ENCODE assay signal across 9 mouse cellular contexts in the genomic region with DNA sequence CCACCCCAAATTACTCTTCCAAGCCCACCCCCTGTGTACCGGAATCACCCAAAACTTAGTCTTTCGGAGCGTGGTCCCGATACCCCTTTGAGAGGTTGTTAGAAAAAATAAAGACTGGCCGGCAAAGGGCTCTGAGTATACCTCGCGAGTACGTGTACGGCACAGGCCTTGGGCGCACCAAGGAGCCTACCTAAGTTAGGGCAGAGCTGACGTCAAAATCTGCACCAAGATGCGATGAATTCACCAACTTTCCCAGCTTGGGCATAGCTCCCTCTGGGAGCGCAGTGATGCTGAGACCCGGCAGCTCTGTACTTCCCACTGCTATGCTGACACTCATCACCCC. TPM values are rescaled to one million over a fixed set of nuclear protein-coding genes. Genes with fewer than 3 reads are reported as not detected.
DNase-seq lines count a peak whose midpoint lies in the region; ATAC-seq lines count a peak whose summit lies in the region.
"Had no signal": no experiment of that assay in that cellular context is flagged by ENCODE, and none has a peak within 500 bp of the region (broad histone marks: within the 10 kb centered on the region; RNA-seq: fewer than 3 reads in every experiment).

No protein-coding gene starts in this region.

- H3K9me3 ChIP-seq in kidney, embryonic 16.5 days (ENCODE audit: low read length) = no peaks in the 10 kb centered on the region
- H3K9me3 ChIP-seq in embryonic facial prominence, embryonic 11.5 days (replicated peaks; ENCODE audit: control insufficient read depth, low read length) = no peaks in the 10 kb centered on the region
- no peaks in the 10 kb centered on the region for H3K9me3 ChIP-seq in hindbrain, embryonic 15.5 days
- H3K9me3 ChIP-seq in midbrain, embryonic 15.5 days = no peaks in the 10 kb centered on the region

- peaks cover 58% of the 10 kb centered on the region for H3K27me3 ChIP-seq in kidney, embryonic 16.5 days (ENCODE audit: insufficient read depth, low read length)
- peaks cover 55% of the 10 kb centered on the region for H3K27me3 ChIP-seq in embryonic facial prominence, embryonic 11.5 days (ENCODE audit: control insufficient read depth, insufficient read depth, low read length)
- H3K27me3 ChIP-seq in hindbrain, embryonic 15.5 days = peaks cover 60% of the 10 kb centered on the region
- peaks cover 54% of the 10 kb centered on the region for H3K27me3 ChIP-seq in midbrain, embryonic 15.5 days (replicated peaks)

- ATAC-seq in kidney, embryonic 16.5 days (ENCODE audit: low FRiP score, low TSS enrichment) = peak; percentile 7; the same call in 1 of the 2 replicates
- no peak for ATAC-seq in embryonic facial prominence, embryonic 11.5 days (replicated peaks; ENCODE audit: insufficient number of reproducible peaks, low FRiP score, low TSS enrichment, low read depth)
- no peak for ATAC-seq in hindbrain, embryonic 15.5 days (ENCODE audit: low FRiP score, low read depth)
- ATAC-seq in midbrain, embryonic 15.5 days (replicated peaks) = no peak

- no peaks in the 10 kb centered on the region for H3K36me3 ChIP-seq in kidney, embryonic 16.5 days (ENCODE audit: insufficient read depth, low read length)
- H3K36me3 ChIP-seq in embryonic facial prominence, embryonic 11.5 days (replicated peaks; ENCODE audit: control insufficient read depth, insufficient read depth, low read depth, low read length) = no peaks in the 10 kb centered on the region
- no peaks in the 10 kb centered on the region for H3K36me3 ChIP-seq in hindbrain, embryonic 15.5 days
- H3K36me3 ChIP-seq in midbrain, embryonic 15.5 days (replicated peaks) = no peaks in the 10 kb centered on the region

- no peak for DNase-seq in kidney, postnatal 4 days
- peak; percentile 28 for DNase-seq in embryonic facial prominence, embryonic 11.5 days (ENCODE audit: low spot score)
- no peak for DNase-seq in cerebellum, postnatal 25 days
- no peak for DNase-seq in thymus, adult 18-20 months
- no peak for DNase-seq in urinary bladder, postnatal 25 days (ENCODE audit: low spot score)

- H3K4me2 ChIP-seq in kidney, embryonic 16.5 days (replicated peaks; ENCODE audit: low read depth, low read length) = peak overlapping the region; percentile 86
- H3K4me2 ChIP-seq in embryonic facial prominence, embryonic 11.5 days (ENCODE audit: low read depth, low read length) = peak overlapping the region; percentile 90
- H3K4me2 ChIP-seq in hindbrain, embryonic 15.5 days = peak overlapping the region; percentile 67
- H3K4me2 ChIP-seq in midbrain, embryonic 15.5 days = peak overlapping the region; percentile 53

- H3K4me3 ChIP-seq in kidney, embryonic 16.5 days (ENCODE audit: low read length) = peak overlapping the region; percentile 53
- peak overlapping the region; percentile 46 for H3K4me3 ChIP-seq in embryonic facial prominence, embryonic 11.5 days (ENCODE audit: low read depth, low read length)
- peak overlapping the region; percentile 36 for H3K4me3 ChIP-seq in hindbrain, embryonic 15.5 days
- peak overlapping the region; percentile 30 for H3K4me3 ChIP-seq in midbrain, embryonic 15.5 days

- H3K9ac ChIP-seq in kidney, embryonic 16.5 days (replicated peaks; ENCODE audit: low read length) = peak overlapping the region; percentile 54
- no peak overlapping the region for H3K9ac ChIP-seq in embryonic facial prominence, embryonic 11.5 days (replicated peaks; ENCODE audit: low read length)
- H3K9ac ChIP-seq in hindbrain, embryonic 15.5 days = no peak overlapping the region
- no peak overlapping the region for H3K9ac ChIP-seq in midbrain, embryonic 15.5 days

- H3K27ac ChIP-seq in kidney, embryonic 16.5 days (ENCODE audit: low read length) = no peak overlapping the region
- H3K27ac ChIP-seq in embryonic facial prominence, embryonic 11.5 days (replicated peaks; ENCODE audit: low read depth, low read length) = no peak overlapping the region
- no peak overlapping the region for H3K27ac ChIP-seq in hindbrain, embryonic 15.5 days (replicated peaks)
- H3K27ac ChIP-seq in midbrain, embryonic 15.5 days = no peak overlapping the region

- WGBS in kidney, embryonic 16.5 days = 5% methylated on average over 14 of the region's 14 CpGs
- under 1% methylated on average over 14 of the region's 14 CpGs for WGBS in embryonic facial prominence, embryonic 11.5 days
- under 1% methylated on average over 14 of the region's 14 CpGs for WGBS in hindbrain, embryonic 15.5 days
- 1% methylated on average over 14 of the region's 14 CpGs for WGBS in midbrain, embryonic 15.5 days

- H3K4me1 ChIP-seq in kidney, embryonic 16.5 days (ENCODE audit: insufficient read depth, low read length) = peaks cover 32% of the 10 kb centered on the region
- peaks cover 22% of the 10 kb centered on the region for H3K4me1 ChIP-seq in embryonic facial prominence, embryonic 11.5 days (ENCODE audit: control insufficient read depth, insufficient read depth, low read length)
- H3K4me1 ChIP-seq in hindbrain, embryonic 15.5 days (replicated peaks) = peaks cover 31% of the 10 kb centered on the region
- peaks cover 32% of the 10 kb centered on the region for H3K4me1 ChIP-seq in midbrain, embryonic 15.5 days

RNA-seq across cellular contexts. Expression of a gene that starts 0.2 kb away (rescaled TPM):
- polyA plus RNA-seq in kidney, embryonic 16.5 days (2015; fragmentation: Nextera tagmentation; extraction: Ambion mirVana) = 8.6 and 11.4 TPM in 2 replicates
- polyA plus RNA-seq in embryonic facial prominence, embryonic 11.5 days (2014; fragmentation: Nextera tagmentation; extraction: Ambion mirVana) = 1.3 and 1.4 TPM in 2 replicates
- 2.4 TPM in 2 replicates for polyA plus RNA-seq in hindbrain, embryonic 15.5 days (2015; fragmentation: Nextera tagmentation; extraction: Ambion mirVana)
- 1.4 and 1.8 TPM in 2 replicates for polyA plus RNA-seq in midbrain, embryonic 15.5 days (2015; fragmentation: Nextera tagmentation; extraction: Ambion mirVana)
- polyA plus RNA-seq: erythroblast, embryonic 14.5 days had no signal

RNA-seq across cellular contexts. Expression of a gene that starts 37.1 kb away (rescaled TPM):
- polyA plus RNA-seq in kidney, embryonic 16.5 days (2015; fragmentation: Nextera tagmentation; extraction: Ambion mirVana) = 25.3 and 26.7 TPM in 2 replicates
- 24.3 and 28.0 TPM in 2 replicates for polyA plus RNA-seq in embryonic facial prominence, embryonic 11.5 days (2014; fragmentation: Nextera tagmentation; extraction: Ambion mirVana)
- 38.8 and 41.3 TPM in 2 replicates for polyA plus RNA-seq in hindbrain, embryonic 15.5 days (2015; fragmentation: Nextera tagmentation; extraction: Ambion mirVana)
- polyA plus RNA-seq in midbrain, embryonic 15.5 days (2015; fragmentation: Nextera tagmentation; extraction: Ambion mirVana) = 42.8 and 43.2 TPM in 2 replicates

RNA-seq across cellular contexts. Expression of a gene that starts 41.2 kb away (rescaled TPM):
- polyA plus RNA-seq in kidney, embryonic 16.5 days (2015; fragmentation: Nextera tagmentation; extraction: Ambion mirVana) = 5.8 and 6.0 TPM in 2 replicates
- 2.8 and 2.9 TPM in 2 replicates for polyA plus RNA-seq in embryonic facial prominence, embryonic 11.5 days (2014; fragmentation: Nextera tagmentation; extraction: Ambion mirVana)
- 5.8 and 6.5 TPM in 2 replicates for polyA plus RNA-seq in hindbrain, embryonic 15.5 days (2015; fragmentation: Nextera tagmentation; extraction: Ambion mirVana)
- polyA plus RNA-seq in midbrain, embryonic 15.5 days (2015; fragmentation: Nextera tagmentation; extraction: Ambion mirVana) = 5.1 and 5.2 TPM in 2 replicates
